Mouse (Mus musculus): ENCODE results near the gene Jarid2.

Jarid2 gene

DNA sequence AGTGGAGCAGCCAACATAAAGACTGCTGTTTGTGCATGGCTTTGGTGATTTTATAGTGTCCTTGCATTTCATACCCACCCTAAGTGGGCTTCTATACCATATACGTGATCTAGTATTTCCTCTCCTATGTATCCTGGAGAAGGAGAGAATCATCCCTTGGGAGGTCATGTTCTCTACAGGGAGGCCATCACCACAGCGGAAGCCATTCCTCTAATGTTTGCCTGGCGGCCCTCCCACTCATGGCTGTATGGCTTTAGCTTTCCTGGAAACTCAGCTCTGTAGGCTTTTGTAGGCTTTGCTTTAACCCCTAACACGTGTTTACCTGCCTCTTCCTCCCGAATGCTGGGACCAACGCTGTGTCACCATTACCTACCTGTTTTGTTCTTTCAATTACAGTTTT, 108.2 kb downstream of the Jarid2 start:
- no peak for DNase-seq (ENCODE audit: low read depth, low spot score)

GRCm38 (mm10) chr13:44839866-44840835, 110.9 kb downstream of the Jarid2 start:
- DNase-seq (ENCODE audit: low read depth, low spot score): peak; percentile 40

DNA sequence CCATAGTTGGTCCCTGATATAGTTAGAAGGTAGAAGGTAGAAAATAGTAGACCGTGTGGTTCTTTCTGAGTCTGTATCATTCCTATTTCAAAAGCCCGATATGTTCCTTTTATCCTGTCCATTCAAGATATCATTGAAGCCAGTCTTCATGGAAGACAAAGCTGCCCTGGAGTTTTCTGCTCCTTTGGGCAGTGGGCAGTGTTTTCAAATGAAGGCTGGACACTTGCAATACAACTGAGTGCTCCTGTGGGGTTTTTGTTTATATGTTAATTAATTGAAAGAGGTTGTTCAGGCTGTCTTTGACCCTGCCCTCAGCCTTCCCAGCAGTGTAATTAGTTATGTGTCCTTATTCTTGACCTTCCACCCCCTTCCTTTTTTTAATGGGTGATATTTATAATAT, 122.2 kb downstream of the Jarid2 start:
- DNase-seq (ENCODE audit: low read depth, low spot score): peak; percentile 33

GRCm38 (mm10) chr13:44852024-44852423, 122.8 kb downstream of the Jarid2 start:
- DNase-seq (ENCODE audit: low read depth, low spot score): no peak

DNA sequence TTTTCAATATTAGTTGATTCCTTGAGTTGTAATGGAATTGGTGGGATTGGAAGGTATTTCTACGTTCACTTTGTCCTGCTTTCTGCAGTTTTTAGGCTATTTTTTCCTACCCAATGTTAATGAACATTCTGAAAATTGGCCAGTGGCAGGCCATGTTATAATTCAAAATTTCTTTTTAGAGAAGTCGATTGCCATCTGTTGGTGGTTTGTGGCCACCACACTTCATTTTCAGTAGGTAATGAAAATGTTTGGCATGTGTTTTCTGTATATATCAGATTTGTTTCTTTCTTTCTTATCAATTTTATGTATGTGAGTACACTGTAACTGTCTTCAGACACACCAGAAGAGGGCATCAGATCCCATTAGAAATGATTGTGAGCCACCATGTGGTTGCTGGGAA, 136.3 kb downstream of the Jarid2 start:
- no peak for DNase-seq (ENCODE audit: low read depth, low spot score)

GRCm38 (mm10) chr13:44868037-44868650, 138.9 kb downstream of the Jarid2 start:
- DNase-seq (ENCODE audit: low read depth, low spot score): no peak

- peak; percentile 100 for DNase-seq (ENCODE audit: low read depth, low spot score)
Measured at GRCm38 (mm10) chr13:44869418-44870119, 140.3 kb downstream of the Jarid2 start.

DNA sequence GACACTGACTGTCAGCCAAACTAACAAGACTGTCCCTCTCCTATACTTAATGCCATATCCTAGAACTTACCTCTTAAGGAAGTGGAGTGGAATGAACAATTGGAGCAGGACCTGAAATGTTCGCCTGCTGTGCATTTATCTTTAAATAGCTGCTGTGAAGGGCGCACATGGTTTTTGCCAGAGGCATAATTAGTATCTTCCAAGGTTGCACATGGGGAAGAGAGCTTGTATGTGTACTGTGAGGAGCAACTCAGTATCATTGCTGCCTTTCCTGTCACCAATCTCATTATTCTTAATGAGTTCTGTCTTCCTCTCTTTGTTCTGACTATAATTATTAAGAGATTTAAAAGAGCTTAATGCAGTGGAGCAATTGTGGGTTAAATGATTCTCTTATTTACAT, 147.5 kb downstream of the Jarid2 start:
- DNase-seq (ENCODE audit: low read depth, low spot score): no peak

DNA sequence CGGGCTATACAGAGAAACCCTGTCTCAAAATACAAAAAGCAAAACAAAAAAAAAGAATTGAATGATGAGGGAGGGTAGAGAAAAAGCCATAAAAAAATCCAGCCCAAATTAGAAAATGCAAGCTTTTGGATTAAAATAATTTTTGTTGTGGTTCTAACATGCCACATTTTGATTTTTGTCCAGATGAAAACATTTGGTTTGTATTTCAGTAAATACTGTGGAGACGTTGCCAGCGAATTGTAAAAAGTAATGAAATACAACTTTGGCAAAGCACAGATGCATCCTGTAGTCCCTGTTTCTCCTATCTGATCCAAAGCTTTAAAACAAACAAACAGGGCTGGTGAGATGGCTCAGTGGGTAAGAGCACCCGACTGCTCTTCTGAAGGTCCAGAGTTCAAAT, 151.7 kb downstream of the Jarid2 start:
- DNase-seq (ENCODE audit: low read depth, low spot score): no peak

DNA sequence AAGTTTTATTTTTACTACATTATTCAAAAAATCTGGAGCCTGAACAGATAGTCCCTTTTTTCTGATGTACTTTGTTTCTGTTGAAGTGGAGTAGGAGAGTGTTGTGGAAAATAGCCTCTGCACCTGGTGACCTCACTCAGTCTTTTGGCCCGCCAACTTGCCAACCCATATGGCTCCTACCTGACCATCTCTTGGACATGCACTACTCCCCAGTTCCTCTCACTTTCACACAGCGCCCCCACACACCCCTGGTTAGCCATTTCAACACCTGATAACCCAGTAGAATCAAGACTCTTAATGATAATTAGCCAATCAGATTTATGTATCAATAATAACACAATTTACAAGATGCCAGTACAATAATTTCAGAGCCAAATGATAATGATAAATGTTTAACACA, 156.9 kb downstream of the Jarid2 start:
- no peak for DNase-seq (ENCODE audit: low read depth, low spot score)

GRCm38 (mm10) chr13:44890612-44891011, 161.3 kb downstream of the Jarid2 start:
- no peak for DNase-seq (ENCODE audit: low read depth, low spot score)

DNA sequence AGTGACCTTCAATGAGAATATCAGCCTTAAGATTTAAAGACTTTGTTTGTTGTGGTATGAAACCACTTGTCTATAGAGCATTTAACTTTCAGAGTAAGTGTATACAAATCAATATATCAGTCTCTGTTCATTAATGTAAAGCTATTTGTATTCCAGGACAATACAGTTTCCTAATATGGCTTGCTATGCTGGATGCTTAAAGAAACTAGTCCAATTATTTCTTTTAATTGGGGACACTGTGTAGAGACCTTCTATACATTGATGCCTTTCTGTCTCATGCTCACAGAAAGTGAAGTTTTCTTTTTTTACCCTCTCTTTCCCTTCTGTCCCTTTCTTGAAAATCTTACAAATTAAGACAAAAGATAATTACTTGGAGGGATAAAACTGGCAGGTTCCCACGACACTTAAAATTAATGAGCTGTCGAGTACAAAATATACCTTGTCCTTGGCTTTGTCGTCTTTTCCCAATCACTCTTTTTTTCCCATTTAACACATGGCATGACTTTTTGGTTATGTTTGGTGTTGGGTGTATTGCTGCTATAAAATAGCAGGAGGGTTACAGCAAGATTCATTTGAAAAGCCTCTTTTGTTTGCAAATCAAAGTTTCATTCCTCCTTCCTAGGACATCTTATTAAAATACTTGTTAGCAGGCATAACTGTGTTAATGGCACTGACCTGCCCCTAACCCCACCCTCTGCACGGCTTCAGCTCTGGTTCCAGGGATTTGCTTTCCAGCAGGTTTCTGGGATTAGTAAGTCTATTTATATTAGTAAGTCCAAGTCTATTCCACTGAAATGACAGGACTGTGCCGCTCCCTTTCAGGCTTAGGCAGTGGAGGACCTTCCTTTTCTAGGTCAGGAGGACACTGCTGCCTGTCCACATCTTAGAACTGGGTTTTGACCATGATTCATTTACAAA, 162.8 kb downstream of the Jarid2 start:
- no peak for DNase-seq (ENCODE audit: low read depth, low spot score)

DNA sequence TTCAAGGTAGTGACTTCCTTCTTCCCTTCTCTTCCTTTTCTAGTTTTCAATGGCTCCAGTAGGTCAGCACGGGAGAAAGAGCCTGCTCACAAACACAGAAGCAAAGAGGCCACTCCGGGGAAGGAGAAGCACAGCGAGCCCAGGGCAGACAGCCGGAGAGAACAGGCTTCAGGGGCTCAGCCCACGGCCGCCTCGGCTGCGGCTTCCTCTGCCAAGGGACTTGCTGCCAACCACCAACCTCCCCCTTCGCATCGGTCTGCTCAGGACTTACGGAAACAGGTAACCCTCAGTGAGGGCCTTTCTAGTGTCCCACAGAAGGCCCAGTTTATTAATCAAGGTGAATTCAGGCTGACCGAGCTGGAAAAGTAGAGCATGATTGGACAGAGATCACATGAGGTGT, 166.9 kb downstream of the Jarid2 start:
- no peak for DNase-seq (ENCODE audit: low read depth, low spot score)

GRCm38 (mm10) chr13:44902299-44902698, 173.0 kb downstream of the Jarid2 start:
- DNase-seq (ENCODE audit: low read depth, low spot score): no peak

DNA sequence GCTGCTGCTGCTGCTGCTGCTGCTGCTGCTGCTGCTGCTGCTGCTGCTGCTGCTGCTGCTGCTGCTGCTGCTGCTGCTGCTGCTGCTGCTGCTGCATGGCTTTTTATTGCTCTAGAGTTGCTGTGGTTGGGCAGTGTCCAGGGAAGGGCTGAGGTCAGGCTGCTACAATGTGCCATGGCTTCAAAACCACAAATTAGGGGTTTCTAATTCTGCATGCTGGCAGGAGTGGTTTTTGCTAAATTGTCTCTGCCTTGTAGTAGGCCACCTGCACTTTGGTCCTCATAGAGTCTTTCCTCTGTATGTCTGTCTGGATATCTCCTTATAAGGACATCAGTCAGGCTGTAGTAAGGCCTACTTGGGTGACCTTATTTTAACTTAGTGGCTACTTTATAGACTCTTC, 174.1 kb downstream of the Jarid2 start:
- DNase-seq (ENCODE audit: low read depth, low spot score): no peak

DNA sequence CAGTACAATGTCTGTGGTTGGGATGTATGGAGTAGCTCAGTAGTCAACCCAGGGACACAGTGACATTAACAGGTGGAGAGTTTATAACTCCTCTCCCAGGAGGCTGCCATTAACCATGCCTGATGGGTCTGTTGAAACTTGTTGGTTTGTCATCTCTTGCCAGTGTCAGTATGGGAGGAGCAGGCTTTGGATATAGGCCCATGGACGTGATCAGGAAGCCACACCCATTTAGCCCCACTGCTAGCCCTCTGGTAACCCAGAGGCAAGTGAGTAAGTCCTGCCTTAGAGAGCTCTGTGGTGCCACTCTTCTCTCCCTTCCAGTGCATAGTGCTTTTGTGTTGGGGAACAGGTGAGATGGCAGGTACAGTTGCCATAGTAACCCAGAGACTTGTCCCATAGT, 175.0 kb downstream of the Jarid2 start:
- peak; percentile 32 for DNase-seq (ENCODE audit: low read depth, low spot score)

DNA sequence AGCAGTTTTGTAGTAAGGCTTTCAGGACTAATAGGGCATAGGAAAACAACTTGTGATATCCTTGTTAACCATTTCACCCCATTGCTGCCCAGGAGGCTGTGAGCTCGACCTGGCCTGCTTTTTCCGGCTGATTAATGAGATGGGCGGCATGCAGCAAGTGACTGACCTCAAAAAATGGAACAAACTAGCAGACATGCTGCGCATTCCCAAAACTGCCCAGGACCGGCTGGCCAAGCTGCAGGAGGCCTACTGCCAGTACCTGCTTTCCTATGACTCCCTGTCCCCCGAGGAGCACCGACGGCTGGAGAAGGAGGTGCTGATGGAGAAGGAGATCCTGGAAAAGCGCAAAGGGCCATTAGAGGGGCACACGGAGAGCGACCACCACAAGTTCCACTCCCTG, 176.9 kb downstream of the Jarid2 start:
- peak; percentile 27 for DNase-seq (ENCODE audit: low read depth, low spot score)

GRCm38 (mm10) chr13:44907702-44908101, 178.4 kb downstream of the Jarid2 start:
- DNase-seq (ENCODE audit: low read depth, low spot score): no peak

DNA sequence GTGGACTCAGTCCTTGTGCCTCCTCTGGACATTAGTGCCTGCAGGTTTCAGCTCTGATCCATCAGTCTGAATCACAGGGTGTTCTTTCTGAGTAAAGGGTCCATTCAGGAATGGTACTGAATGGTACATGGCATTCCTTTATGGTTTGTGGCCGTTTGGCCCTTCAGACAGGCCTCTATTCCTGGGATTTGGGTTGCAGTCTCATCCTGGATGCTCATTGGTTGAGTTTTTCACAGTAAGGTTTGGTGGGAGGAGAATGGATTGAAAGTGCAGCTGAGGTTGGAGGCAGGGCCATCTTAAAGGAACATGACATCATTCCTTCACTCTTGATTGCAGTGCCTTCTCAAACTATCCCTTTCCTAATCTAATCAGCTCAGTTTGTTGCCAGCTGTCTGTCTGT, 179.5 kb downstream of the Jarid2 start:
- no peak for DNase-seq (ENCODE audit: low read depth, low spot score)

DNA sequence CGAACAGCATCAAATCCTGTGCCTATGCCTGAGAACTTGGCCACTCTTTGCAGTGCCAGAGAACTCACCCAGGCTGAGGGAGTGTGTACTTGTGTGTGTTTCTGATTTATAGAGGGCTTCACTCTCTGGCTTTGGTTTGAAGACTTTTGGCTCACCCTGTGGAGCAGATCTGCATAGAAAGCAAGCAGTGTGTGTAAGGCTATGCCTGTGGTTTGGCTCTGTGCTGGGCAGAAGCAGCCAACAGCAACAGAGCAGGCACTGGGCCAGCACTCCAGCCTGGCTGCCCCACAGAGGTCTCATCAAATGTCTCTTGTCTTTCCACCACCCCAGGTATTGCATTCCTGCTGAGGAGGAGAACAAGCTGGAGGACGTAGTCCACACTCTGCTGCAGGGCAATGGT, 183.6 kb downstream of the Jarid2 start:
- no peak for DNase-seq (ENCODE audit: low read depth, low spot score)

DNA sequence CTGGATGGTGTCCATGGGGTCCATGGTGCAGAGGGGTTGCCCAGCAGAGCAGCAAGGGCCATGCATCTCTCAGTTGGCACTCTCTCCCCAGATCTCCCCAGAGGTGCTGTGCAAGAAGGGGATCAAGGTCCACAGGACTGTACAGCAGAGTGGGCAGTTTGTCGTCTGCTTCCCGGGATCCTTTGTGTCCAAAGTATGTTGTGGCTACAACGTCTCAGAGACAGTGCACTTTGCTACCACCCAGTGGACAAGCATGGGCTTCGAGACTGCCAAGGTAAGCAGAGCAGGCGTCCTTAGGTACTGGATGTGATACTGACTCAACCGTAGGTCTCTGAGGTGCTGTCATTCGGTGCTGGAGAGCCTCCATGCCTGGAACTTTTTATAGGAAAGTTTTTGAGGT, 184.3 kb downstream of the Jarid2 start:
- no peak for DNase-seq (ENCODE audit: low read depth, low spot score)
